Mouse (Mus musculus) left cerebral cortex, postnatal 10 days (tissue): Measurements from ENCODE around the gene Dclk1. TPM values are rescaled to one million over a fixed set of nuclear protein-coding genes. Genes with fewer than 3 reads are reported as not detected.

ENCODE experiments used
- DNase-seq, 2 experiments: peaks; one replicate each; pipeline ENCODE4 v3.0.0; 2021 to 2022; ENCODE audit warnings: low spot score in 2 of 2, mixed read lengths in 1 of 2; ENCODE audit errors: extremely low spot score in 1 of 2
- intact Hi-C: fragments of 180-260 bp; cut with DNase I; formaldehyde crosslinking; loops from one replicate; pipeline ENCODE4 v1.15.1; 2025
- total RNA-seq, 2 experiments: library from RNA; stranded (reverse); gene quantifications; 2 replicates each; pipeline ENCODE4 v1.2.3; 2021

Dclk1 gene
- total RNA-seq, 2 experiments from 2014 or later, result 970 to 973 TPM

GRCm38 (mm10) chr3:55517454-55518014 is 275.4 kb downstream of the Dclk1 start:
- DNase-seq, result no peak
- intact Hi-C loops, result no loop called here

- DNase-seq, result peak; percentile 71 to 72
- intact Hi-C loops, result no loop called here
Measured at GRCm38 (mm10) chr3:55520240-55521180, 278.3 kb downstream of the Dclk1 start.

- no peak for DNase-seq
- intact Hi-C loops, result no loop called here
Measured at GRCm38 (mm10) chr3:55521776-55522175, 279.6 kb downstream of the Dclk1 start.

- intact Hi-C loops, result no loop called here
- no peak for DNase-seq
Measured at GRCm38 (mm10) chr3:55523224-55523623, 281.1 kb downstream of the Dclk1 start.

- no peak for DNase-seq
- intact Hi-C loops, result no loop called here
Measured at GRCm38 (mm10) chr3:55523735-55524477, 281.7 kb downstream of the Dclk1 start.

GRCm38 (mm10) chr3:55524491-55525195 is 282.5 kb downstream of the Dclk1 start:
- intact Hi-C loops, result no loop called here
- no peak for DNase-seq

GRCm38 (mm10) chr3:55526470-55526869 is 284.3 kb downstream of the Dclk1 start:
- intact Hi-C loops, result no loop called here
- no peak for DNase-seq

- intact Hi-C loops, result no loop called here
- no peak for DNase-seq
Measured at GRCm38 (mm10) chr3:55527566-55527965, 285.4 kb downstream of the Dclk1 start.

- DNase-seq, result no peak
- intact Hi-C loops, result no loop called here
Measured at GRCm38 (mm10) chr3:55528012-55528411, 285.8 kb downstream of the Dclk1 start.

GRCm38 (mm10) chr3:55529414-55529813 is 287.2 kb downstream of the Dclk1 start:
- intact Hi-C loops, result no loop called here

GRCm38 (mm10) chr3:55531204-55532044 is 289.3 kb downstream of the Dclk1 start:
- DNase-seq, result no peak
- intact Hi-C loops, result no loop called here

More at GRCm38 (mm10) chr3:55529414-55529813, 287.2 kb downstream of the Dclk1 start:
- no peak for DNase-seq

- intact Hi-C loops, result no loop called here
Measured at GRCm38 (mm10) chr3:55532175-55532973, 290.2 kb downstream of the Dclk1 start.

GRCm38 (mm10) chr3:55535591-55536200 is 293.5 kb downstream of the Dclk1 start:
- intact Hi-C loops, result no loop called here
- no peak for DNase-seq

More at GRCm38 (mm10) chr3:55532175-55532973, 290.2 kb downstream of the Dclk1 start:
- DNase-seq, result no peak

- intact Hi-C loops, result no loop called here
- no peak for DNase-seq
Measured at GRCm38 (mm10) chr3:55536901-55537300, 294.7 kb downstream of the Dclk1 start.

- DNase-seq, result no peak
- intact Hi-C loops, result no loop called here
Measured at GRCm38 (mm10) chr3:55537714-55538113, 295.6 kb downstream of the Dclk1 start.

- no peak for DNase-seq
- intact Hi-C loops, result no loop called here
Measured at GRCm38 (mm10) chr3:55539400-55539799, 297.2 kb downstream of the Dclk1 start.

- peak in 1 of 2 experiments; percentile 53 for DNase-seq
- intact Hi-C loops, result loop anchor here (10.0 kb wide), 1 partner anchor 1665 kb away; no protein-coding TSS in a partner anchor
Measured at GRCm38 (mm10) chr3:55539811-55540293, 297.7 kb downstream of the Dclk1 start.
